Mouse (Mus musculus): ENCODE data around the gene Cx3cl1. TPM values are rescaled to one million over a fixed set of nuclear protein-coding genes. Genes with fewer than 3 reads are reported as not detected.

Gene Cx3cl1
- polyA plus RNA-seq, 1 experiment from 2014 or later: 38.7 TPM

- peak; percentile 79 for TF ChIP-seq CTCF (IDR thresholded peaks at IDR 0.05)
- no peak for ATAC-seq
- no peak for DNase-seq (ENCODE audit: low read depth, low spot score)
- in situ Hi-C loops (cut with MboI; ENCODE audit: low pct_unique_long_range_greater_than_20kb): loop anchor here (5.0 kb wide), 1 partner anchor 84 kb away; no protein-coding TSS in a partner anchor
- ChIA-PET CTCF (interaction anchor here (0.9 to 3.6 kb wide), 8 partner anchors 8 to 116 kb away, joined by 3 to 20 read pairs (median 4); no protein-coding TSS in a partner anchor), POLR2A (interaction anchor here (0.6 kb wide), 1 partner anchor 242 kb away, joined by 4 read pairs; no protein-coding TSS in a partner anchor)
- no peaks in the 10 kb centered on the region for H3K27me3 ChIP-seq
These were observed 51.1 kb downstream of the Cx3cl1 start for GRCm38 (mm10) chr8:94822637-94823560.

GRCm38 (mm10) chr8:94825170-94825569 lies 53.4 kb downstream of the Cx3cl1 start:
- in situ Hi-C loops (cut with MboI; ENCODE audit: low pct_unique_long_range_greater_than_20kb): no loop called here
- ATAC-seq: no peak
- no peak for DNase-seq (ENCODE audit: low read depth, low spot score)
- ChIA-PET CTCF (interaction anchor here (0.9 to 3.6 kb wide), 3 partner anchors 9 to 121 kb away, joined by 4 to 20 read pairs (median 6); no protein-coding TSS in a partner anchor), POLR2A (no interaction called here)
- no peaks in the 10 kb centered on the region for H3K27me3 ChIP-seq
- no peak for TF ChIP-seq CTCF (IDR thresholded peaks at IDR 0.05)

GRCm38 (mm10) chr8:94826210-94826609 lies 54.4 kb downstream of the Cx3cl1 start:
- ChIA-PET CTCF (interaction anchor here (0.8 to 3.6 kb wide), 2 partner anchors 9 to 11 kb away, joined by 3 to 20 read pairs; no protein-coding TSS in a partner anchor), POLR2A (no interaction called here)
- in situ Hi-C loops (cut with MboI; ENCODE audit: low pct_unique_long_range_greater_than_20kb): no loop called here
- ATAC-seq: no peak
- H3K27me3 ChIP-seq: no peaks in the 10 kb centered on the region
- no peak for TF ChIP-seq CTCF (IDR thresholded peaks at IDR 0.05)
- no peak for DNase-seq (ENCODE audit: low read depth, low spot score)

GRCm38 (mm10) chr8:94828284-94828683 lies 56.5 kb downstream of the Cx3cl1 start:
- POLR2A ChIA-PET: no interaction called here
- CTCF ChIA-PET: interaction anchor here (1.3 to 1.6 kb wide), 2 partner anchors 9 to 14 kb away, joined by 3 to 6 read pairs; no protein-coding TSS in a partner anchor
- ATAC-seq: no peak
- in situ Hi-C loops (cut with MboI; ENCODE audit: low pct_unique_long_range_greater_than_20kb): no loop called here
- H3K27me3 ChIP-seq: no peaks in the 10 kb centered on the region
- no peak for DNase-seq (ENCODE audit: low read depth, low spot score)
- no peak for TF ChIP-seq CTCF (IDR thresholded peaks at IDR 0.05)

Other genes starting within 250 kb of the Cx3cl1 start
- gene Cpne2, start 239.0 kb upstream of the Cx3cl1 start, polyA plus RNA-seq (2021): 51.2 TPM
- 25.9 TPM for gene Rspry1, start 170.1 kb upstream of the Cx3cl1 start, polyA plus RNA-seq (2021)
- gene Fam192a, start 170.0 kb upstream of the Cx3cl1 start, polyA plus RNA-seq (2021): 75.9 TPM
- gene Arl2bp, start 105.4 kb upstream of the Cx3cl1 start, polyA plus RNA-seq (2021): 103 TPM
- gene Pllp, start 75.7 kb upstream of the Cx3cl1 start, polyA plus RNA-seq (2021): 0.56 TPM
- not detected for gene Ccl22, start 26.4 kb upstream of the Cx3cl1 start, polyA plus RNA-seq (2021)
- 14.5 TPM for gene Ccl17, start 38.4 kb downstream of the Cx3cl1 start, polyA plus RNA-seq (2021)
- gene Coq9, start 66.3 kb downstream of the Cx3cl1 start, polyA plus RNA-seq (2021): 114 TPM
- 128 TPM for gene Ciapin1, start 66.3 kb downstream of the Cx3cl1 start, polyA plus RNA-seq (2021)
- gene Polr2c, start 85.4 kb downstream of the Cx3cl1 start, polyA plus RNA-seq (2021): 110 TPM
- gene Dok4, start 104.3 kb downstream of the Cx3cl1 start, polyA plus RNA-seq (2021): 46.4 TPM
- gene Ccdc102a, start 146.1 kb downstream of the Cx3cl1 start, polyA plus RNA-seq (2021): 39.7 TPM
- gene Adgrg5, start 151.7 kb downstream of the Cx3cl1 start, polyA plus RNA-seq (2021): not detected
- gene Adgrg1, start 202.7 kb downstream of the Cx3cl1 start, polyA plus RNA-seq (2021): 294 TPM
- 0.31 TPM for gene Adgrg3, start 245.7 kb downstream of the Cx3cl1 start, polyA plus RNA-seq (2021)

All from Patski (cell line).